Mouse (Mus musculus): ENCODE measurements at regions not wholly inside any gene's neighbourhood (a gene's known extent, or its start where the extent isn't known, plus 50 kb on each side); places are given as distances from the start of the nearest gene placed in this dataset.

DNA sequence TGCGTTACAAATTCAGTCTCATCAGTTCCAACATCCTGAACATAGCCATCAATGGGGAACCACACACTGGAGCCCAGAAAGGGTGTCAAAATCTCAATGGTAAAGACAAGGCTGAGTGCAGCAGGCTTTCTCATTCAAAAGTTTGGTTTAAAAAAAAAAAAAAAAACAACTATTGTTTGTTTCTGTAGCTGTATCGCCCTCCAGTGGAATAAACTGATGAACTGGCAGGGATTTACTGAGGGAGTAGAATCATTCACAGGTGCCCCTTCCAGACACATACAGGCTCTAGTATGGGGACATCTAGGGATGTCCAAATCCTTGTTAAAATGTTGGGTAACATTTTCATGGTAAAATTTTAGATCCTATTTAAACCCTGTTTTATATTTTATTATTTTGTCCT is 361.6 kb upstream of the Lmcd1 start:
- peak; percentile 32 for DNase-seq

DNA sequence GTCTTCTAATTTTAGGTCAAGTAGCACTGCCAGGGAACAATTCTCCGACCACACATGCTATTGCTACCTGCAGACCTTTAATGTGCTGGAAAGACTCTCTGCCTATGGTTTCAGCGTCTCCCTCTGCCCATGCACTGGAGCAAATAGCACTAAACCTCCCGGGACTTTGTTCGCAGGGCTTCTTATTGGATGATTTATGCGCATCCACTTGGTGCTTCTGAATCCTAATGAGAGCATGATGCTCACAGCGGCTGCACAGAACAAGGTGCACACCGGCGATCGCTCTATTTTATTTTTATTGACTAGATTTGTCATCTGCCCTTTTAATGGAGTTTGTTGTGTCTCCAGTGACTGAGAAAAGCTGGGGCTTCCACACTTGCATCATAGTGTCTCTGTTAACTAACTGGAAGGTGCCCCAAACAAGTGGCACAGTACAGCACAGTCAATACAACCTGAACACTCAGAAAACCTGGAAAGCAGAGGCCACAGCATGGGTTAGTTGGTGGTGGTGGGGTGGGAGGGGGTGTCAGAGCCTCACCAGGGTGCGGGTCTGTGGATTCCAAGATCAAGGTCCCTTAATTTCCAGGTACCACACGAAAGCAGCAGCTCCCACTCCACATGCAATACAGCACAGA is 359.7 kb upstream of the Lmcd1 start:
- no peak for DNase-seq

DNA sequence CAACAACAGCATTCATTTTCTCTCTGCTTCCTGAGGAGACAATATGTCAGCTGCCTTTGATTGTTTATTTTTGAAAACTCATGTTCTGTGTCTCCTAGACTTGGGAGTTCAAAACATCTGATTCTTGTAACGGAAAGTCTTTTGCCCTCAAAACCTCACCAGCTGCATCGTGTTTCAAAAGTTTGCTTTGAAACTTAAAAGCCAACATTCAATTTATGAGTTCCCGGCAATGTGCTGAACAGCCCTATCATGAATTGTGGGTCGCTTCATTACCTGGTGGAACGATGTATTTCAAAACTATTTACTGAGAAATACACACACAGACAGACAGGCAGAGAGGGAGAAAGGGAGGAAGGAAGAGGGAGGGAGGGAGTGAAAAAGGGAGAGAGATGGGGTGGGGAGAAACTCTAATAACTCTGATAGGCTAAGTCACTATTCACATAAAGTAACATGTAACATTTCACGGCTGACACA is 356.3 kb upstream of the Lmcd1 start:
- no peak for DNase-seq

DNA sequence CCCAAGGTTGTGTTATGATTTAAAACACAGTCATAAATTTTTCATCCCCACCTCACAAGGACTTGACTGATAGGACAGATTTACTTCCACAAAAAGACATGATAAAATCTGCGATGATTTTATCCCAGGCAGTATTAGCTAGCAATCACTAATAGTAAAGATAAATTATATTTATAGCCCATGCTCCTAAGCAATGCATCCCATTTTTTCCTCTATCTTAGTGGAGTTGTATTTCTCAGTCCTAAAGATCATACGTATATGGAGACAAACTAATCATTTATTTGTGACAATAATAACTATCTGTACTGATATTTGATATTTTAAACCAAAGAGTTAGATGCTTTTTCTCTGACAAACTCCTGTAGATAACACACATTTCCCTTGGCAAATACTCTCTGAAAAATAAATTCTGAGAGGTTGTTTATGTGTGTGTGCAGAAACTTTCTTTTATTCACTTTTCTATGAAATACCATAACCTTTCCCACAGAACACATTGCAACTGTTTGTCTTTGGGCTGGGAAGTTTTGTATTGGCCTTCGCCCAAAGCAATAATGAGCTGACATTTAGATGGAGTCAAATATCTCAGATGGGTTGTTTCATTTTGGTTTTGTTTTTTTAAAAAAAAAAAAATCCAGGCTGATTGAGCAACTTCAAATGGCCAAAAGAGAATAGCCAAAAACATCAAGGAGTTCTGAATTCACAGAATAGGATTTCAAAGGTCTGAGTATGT is 355.5 kb upstream of the Lmcd1 start:
- no peak for DNase-seq

DNA sequence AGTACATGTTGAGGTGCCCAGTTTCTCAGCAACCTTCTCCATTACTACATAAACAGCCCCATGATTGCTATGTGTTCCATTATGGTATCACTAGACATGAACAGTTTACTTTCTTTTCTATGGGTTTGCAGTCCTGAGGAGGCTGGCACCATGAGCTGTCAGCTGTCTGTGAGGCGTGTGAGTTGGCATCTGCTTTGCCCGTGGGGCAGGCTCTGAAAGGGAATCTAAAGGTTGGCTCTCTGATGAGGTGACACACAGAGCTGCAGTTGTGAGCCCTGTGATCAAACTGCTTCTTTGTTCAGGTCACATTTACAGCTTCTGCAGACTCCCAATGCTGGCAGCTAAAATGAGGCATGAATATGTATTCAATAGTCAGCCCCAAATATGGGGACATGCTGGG is 341.0 kb upstream of the Lmcd1 start:
- no peak for DNase-seq

DNA sequence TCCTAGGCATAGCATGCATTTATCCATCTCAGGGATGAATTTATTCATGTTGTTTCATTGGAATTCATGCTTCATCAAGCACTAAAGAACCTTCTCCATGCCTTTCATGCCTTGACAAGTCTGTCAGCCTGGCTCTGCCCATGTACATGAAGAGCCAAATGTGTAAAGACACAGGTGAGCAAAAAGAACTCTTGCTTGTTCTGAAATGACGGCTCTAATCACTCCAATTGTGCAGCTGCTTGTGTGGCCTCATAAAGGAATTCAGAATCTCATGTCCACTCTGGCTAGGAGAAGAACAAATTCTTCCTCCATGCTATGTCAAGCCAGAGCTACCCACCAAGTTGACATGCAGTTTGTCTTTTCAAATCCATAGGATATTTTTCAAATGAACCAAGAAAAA is 319.2 kb upstream of the Lmcd1 start:
- DNase-seq: no peak

DNA sequence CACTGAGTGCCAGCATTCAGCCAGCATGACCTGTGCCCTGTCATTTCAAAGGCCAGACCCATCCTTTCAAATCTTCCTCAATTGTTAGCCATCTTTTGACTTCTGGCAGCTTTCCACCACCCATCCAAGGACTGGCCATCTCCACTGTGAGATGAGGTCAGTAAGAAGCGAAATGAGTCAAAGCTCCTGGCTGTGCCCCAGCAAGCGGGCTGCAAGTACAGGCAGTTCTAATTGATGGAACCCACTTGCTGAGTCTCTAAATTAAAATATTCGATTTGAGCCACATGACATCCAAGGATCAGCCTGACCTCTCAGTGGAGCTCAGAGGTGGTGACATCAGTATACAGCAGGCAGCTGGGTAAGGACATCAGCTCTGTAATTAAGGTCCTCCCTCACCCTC is 307.8 kb upstream of the Lmcd1 start:
- no peak for DNase-seq

DNA sequence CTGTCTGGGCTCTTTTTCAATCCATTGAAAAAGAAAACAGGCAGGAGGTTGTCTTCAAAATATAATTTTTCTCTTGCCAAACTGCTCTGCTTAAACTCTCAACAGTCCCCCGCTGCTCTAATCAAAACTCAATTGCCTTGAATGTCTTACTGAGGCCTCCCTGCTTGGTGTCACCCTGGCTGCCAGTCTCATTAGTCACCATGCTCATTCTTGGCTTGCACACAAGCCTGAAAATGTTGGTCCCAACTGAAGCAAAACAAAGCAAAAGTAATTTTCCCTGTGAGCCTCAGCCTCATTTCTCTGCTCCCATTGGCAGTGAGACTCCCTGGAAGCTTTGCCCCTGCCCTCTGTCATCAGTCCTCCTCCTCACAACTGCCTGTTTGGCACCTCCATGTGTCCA is 288.1 kb upstream of the Lmcd1 start:
- DNase-seq: peak; percentile 22

DNA sequence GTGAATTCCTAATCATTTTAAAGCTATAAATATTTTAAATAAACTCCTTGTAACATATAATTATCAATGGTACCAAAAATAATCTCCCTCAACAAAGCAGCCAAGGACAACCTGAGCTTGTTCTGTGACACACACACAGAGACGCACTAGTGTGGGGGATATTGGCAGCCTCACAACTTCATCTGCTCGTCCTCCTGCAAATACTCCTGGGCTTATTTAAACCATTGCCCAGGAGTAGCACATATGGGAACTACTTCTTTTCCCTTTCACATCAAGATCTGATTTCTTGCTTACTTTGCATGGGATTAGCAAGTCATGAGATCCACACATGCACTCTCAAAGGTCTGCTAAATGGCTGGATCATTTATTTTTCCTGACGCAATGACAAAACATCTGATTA is 277.7 kb upstream of the Lmcd1 start:
- peak; percentile 14 for DNase-seq

DNA sequence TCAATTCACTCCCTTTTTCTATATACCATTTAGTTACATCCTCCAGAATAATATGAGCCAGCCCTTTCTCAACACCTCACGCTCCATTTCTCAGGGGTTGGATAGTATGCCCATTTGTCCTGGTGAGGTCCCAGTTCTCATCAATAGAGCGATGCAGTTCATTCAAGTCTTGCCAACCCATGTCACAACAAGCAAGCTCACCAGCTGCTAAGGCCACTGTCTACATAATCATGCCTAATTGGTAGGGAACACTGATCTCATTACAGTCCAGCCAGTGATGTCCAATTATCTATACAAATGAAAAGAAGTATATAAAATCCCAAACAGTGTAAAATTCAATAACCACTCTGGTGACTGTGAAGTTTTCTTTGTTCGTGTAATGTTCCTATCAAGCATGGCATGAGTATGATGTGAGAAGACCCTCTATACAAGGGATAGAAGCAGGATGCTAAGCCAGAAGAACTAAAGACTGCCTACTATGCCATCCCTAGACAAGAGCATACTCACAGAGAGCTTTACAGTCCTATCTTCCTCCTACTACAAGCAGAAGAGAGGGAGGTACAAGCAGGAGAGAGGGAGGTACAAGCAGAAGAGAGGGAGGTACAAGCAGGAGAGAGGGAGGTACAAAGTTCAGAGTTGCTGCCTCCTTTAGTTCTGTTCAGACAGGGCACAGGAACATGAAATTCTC is 269.6 kb upstream of the Lmcd1 start:
- no peak for DNase-seq

DNA sequence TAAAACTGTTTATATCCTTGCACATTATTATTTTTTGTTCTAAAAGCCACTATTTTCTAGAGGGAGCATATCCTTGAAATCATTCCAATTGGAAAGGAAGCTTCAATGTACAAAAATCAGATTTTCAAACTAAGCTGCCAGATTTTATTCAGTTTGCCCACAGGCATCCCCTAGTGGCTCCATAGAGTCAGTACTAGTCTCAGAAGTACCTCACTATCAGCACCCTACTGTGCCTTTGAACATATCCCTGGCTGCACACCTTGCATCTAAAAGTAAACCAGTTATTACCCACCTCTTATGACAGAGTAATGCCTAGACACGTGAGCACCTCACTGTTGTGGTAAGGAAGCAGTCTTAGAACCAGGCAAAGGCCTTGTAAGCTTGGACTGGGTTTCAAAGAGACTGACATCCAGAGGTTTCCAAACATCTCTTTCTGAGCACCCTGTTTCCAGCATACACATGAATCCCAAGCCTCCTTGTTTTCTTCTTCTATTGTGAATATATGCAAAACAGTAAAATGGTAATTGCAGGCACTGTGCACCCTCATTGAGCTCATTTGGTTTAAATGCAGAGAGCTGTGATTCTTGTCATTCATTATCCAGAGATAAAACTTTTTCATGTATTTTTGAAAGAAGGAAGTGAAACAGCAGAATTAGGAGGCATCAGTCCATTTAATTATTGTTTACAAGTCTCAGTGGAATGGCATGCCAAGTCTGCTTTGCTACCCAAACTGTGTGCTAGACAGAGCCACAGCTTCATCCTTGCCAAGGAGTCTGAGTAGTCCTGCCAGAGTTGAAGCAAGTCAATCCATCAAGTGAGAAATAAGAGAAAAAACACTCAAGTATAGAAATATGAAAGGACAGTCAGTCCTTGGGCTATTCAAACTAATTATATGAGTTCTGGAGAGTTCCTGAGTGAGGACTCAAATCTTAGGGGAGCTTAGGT is 247.0 kb upstream of the Lmcd1 start:
- no peak for DNase-seq

DNA sequence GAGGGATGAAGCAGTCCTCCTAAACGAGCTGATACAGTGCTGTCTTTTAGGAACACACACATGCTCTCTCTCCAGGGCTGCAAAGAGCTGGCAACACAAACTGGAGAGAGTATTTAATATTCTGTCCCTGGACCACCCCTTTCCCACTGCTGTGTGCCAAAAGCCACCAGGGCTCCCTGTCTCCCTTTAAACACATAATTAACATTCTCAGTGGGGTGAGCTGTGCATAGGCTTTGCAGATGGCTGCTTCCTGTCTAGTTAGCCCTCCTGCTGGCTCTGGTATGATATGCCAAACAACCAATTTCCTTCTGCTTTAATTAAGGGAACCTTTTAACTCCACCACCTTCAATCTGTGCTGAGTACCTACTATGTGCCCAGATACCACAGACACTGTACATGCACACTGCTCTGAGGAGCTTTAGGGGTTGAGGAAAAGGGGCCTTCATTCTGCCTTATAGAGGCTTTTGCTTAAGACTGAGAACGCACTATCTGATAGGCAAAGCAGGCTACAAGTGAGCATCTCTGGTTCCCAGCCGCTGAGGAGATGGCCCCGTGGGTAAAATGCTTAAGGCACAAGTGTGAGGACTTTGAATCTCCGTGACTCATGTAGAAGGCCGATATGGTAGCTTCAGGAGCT is 222.9 kb upstream of the Lmcd1 start:
- peak; percentile 43 for DNase-seq

DNA sequence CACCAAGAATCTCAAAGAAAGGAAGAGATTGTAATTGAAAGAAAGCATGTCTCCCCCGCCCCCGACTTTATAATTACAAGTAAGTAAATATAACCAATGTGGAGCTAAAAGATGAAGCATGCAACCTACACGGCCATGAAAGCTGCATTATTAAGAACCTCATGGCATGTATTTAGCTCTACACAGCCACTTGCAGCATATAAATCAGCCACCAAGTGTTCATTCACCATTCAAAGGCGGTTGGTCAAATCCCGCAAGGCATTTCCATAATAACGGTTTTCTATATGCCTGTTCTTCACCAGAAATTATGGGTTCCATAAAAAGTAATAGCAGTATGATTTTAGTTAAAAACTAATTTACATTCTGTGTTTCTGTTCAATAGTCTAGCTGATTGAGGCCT is 221.4 kb upstream of the Lmcd1 start:
- DNase-seq: no peak

DNA sequence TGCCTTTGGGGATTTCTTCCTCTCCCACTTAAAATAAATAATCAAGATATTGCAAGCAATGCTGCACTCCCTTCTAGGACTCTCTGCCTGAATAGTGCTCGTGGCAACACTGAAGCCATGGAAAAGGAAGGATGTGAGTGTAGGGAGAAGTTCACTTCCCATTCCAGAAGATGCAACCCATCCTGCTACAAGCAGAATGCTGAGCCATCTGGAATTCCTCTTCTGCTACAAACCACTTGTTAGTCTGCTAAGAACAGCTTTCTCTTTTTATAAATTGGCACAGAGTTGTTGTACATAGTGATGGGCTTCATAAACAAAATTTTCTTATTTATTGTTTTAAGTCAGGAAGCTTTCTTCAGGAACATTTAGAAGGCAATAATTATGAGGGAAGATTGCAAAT is 215.7 kb upstream of the Lmcd1 start:
- DNase-seq: peak; percentile 69

DNA sequence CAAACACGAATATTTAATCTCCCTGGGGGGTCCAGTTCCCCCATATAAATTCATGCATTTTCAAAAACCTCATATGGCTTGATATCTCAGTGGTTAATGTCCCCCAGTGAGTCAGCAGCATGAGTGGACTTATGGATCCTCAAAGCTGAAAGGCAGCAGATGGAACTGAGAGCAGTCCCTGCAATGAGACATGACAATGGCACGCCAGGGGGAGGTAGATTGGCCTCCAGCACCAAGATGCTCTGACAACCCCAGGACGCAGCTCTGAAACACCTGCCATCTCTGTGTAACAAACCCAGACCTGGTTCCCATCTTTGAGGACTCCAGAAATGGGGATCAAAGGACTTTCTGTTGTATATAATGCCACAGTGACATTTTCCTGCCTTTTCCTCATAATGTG is 210.6 kb upstream of the Lmcd1 start:
- no peak for DNase-seq

DNA sequence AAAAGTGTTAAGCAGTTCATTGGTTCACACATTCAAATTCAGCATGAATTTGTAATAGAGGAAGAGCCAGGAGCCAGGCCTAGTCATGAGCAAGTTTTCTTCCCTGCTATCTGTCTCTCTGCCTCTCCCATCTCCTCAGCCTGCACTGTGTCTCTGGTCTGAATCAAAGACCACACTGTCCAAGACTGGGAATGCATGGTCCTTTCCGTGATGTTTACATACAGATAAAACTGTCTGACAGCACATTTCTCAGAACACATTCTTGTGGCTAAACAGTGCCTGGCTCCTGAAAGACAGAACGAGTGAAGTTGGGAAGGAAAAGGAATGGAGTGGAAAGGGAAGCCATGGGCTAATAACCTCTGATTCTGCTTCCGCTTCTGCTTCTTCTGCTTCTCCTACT is 183.0 kb upstream of the Lmcd1 start:
- no peak for DNase-seq

DNA sequence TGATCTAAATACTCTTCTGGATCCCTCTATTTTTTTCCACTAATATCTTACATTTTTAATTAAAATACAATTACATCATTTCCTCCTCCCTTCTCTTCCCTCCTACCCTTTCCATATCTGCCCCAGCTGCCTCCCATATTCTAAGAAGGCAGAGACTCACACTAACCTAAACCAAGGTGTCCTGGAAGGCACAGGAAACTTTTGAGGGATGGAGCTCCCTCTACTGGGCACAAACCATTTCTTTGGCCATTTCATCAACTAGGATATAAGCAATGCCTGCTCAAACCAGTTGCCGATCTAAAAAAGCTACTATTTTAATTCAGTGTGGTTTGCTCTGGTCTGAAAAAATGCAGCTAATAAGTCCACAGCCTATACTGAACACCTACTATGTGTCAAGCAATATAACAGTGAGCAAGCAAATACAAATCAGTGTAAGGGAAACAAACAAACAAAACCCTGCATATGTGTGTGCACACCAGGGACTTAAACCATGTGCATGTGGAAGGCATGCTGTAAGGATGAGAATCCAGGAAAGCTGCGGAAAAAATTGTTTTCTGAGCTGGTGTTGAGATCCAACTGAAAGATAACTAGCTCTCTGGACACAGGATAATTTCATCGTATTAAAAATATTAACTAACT is 182.3 kb upstream of the Lmcd1 start:
- peak; percentile 44 for DNase-seq

DNA sequence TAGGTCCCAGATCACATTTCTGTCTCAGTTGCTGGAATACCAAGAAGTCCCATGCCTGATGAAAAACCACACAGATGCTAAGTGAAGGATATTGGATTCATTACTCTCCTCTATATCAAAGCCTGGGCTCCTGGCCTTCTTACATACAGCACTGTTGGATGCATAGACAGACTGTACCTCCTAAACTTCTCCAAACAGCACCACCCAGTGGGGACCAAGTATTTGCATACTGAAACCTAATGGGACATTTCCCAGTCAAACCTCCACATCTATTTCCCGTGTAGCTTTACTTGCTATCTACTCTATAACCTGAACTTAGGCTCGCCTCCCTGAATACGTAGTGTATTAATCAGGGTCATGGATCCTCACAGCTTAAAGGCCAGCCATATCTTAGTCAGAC is 180.3 kb upstream of the Lmcd1 start:
- no peak for DNase-seq

DNA sequence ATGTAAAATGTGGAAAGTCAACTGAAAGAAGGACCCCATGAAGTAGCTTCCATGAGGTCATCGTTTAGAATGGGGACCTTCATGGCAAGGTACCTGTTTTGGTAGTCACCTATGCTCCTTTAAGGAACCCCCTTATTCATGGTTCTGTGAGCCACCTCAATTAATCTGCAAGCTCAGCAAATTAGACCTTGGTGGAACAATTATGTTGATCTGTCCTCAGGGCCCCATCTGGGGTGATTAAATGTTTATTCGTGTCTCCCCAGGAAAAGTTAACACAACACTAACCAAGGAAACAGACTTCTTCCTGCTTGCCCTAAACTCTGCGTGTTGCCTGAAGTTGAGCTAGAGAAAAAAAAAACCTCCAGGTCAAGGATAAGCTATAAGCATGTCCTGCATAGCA is 175.9 kb upstream of the Lmcd1 start:
- no peak for DNase-seq

DNA sequence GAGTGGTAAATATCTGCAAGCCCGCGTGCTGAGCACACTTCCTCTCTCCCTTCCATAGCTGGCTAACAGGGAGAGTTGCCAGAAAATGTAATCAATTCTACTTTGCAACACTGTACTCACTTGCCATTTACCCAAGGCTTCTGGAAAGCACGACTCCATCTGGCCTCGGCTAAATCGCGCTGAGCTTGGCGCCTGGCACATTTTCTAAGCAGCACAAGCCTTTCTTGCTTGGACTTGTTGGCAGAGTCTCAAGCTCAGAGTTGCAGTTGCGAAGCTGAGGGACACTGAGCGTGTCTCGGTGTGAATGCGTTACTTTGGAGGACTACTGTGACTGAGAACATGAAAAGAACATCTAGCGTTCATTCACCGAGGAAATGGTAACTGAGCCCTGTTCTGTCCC is 164.9 kb upstream of the Lmcd1 start:
- peak; percentile 79 for DNase-seq

DNA sequence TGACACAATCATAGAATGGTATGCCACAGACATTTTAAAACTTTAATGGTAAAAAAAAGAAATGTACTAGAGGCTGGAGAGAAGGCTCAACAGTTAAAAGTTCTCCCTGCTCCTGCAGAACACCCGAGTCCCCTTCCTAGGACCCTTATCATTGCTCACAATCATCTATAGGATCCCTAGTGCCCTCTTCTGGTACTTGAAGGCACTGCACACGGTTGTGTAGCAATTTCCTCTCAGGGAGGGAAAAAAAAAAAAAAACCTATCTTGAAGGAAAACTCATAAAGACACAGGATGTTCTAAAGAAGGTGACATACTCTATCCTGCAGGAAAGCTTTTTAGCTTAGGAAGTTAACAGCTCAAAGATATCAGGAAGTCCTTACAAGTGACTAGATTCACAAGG is 154.4 kb upstream of the Lmcd1 start:
- no peak for DNase-seq

DNA sequence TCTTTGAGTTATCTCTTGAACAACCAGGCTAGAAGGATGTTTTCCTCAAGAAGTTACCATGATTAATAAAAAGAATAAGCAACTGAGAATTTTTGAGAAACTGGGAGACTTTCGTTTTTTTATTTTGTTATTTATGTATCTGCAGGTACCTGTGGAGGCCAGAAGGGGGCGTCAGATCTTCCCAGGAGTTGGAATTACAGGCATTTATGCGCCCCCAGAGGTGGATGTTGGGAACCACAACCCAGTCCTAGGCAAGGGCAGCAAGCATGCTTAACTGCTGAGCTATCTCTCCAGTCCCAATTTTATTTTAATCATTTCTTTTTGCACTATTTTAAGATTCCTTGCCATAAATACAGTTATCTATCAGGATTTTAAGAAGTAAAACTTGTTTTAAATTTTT is 140.0 kb upstream of the Lmcd1 start:
- DNase-seq: no peak
